Mouse (Mus musculus): ENCODE measurements around the gene Akt2. TPM values are rescaled to one million over a fixed set of nuclear protein-coding genes. Genes with fewer than 3 reads are reported as not detected.

The Akt2 gene
- polyA plus RNA-seq, 1 experiment: 101 TPM

DNA sequence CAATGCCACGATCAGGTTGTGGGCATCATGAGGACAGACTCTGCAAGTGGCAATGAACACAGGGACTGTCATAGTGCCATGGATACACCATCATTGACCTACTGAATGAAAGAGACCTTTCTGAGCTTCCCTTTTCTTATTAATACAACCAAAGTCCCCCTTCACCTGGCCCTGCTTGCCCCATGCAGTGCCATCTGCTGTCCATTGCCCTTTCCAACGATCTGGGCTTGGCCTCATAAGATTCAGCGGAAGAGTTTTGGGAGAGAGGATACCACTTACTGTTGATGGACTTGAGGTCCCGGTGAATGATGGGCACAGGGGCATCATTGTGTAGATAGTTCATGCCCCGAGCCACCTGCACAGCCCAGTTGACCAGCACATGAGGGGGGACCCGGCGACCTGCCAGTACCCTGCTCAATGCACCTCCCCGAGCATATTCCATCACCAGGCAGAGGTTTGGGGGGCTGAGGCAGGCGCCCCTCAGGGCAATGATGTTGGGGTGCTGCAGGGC, 81.8 kb downstream of the Akt2 start:
- no peak for TF ChIP-seq POLR2A (IDR thresholded peaks at IDR 0.05; ENCODE audit: borderline replicate concordance, extremely low read depth, low read depth, low read length)
- no peak for TF ChIP-seq CTCF (IDR thresholded peaks at IDR 0.05; ENCODE audit: insufficient read depth, low read length)
- DNase-seq: no peak
- Histone ChIP-seq H3K4me1 (ENCODE audit: control insufficient read depth, insufficient read depth, low read length) (peaks cover 5% of the 10 kb centered on the region), H3K4me3 (replicated peaks; ENCODE audit: extremely low read depth, low read depth, low read length) (no peak overlapping the region)
- 46% methylated on average over 9 of the region's 9 CpGs for WGBS

GRCm38 (mm10) chr7:27673575-27674131, 82.3 kb downstream of the Akt2 start:
- H3K4me3 ChIP-seq (replicated peaks; ENCODE audit: extremely low read depth, low read depth, low read length): peak overlapping the region; percentile 79
- WGBS: 2% methylated on average over 49 of the region's 52 CpGs
- TF ChIP-seq POLR2A (IDR thresholded peaks at IDR 0.05; ENCODE audit: borderline replicate concordance, extremely low read depth, low read depth, low read length) (no peak), CTCF (IDR thresholded peaks at IDR 0.05; ENCODE audit: insufficient read depth, low read length) (no peak)
- DNase-seq: no peak
- H3K4me1 ChIP-seq (ENCODE audit: control insufficient read depth, insufficient read depth, low read length): peaks cover 5% of the 10 kb centered on the region

GRCm38 (mm10) chr7:27674195-27674521, 82.8 kb downstream of the Akt2 start:
- DNase-seq: no peak
- peaks cover 5% of the 10 kb centered on the region for H3K4me1 ChIP-seq (ENCODE audit: control insufficient read depth, insufficient read depth, low read length)
- WGBS: 1% methylated on average over 38 of the region's 38 CpGs
- TF ChIP-seq POLR2A (IDR thresholded peaks at IDR 0.05; ENCODE audit: borderline replicate concordance, extremely low read depth, low read depth, low read length): no peak
- no peak for TF ChIP-seq CTCF (IDR thresholded peaks at IDR 0.05; ENCODE audit: insufficient read depth, low read length)
- peak overlapping the region; percentile 79 for H3K4me3 ChIP-seq (replicated peaks; ENCODE audit: extremely low read depth, low read depth, low read length)

- 1% methylated on average over 31 of the region's 31 CpGs for WGBS
- Histone ChIP-seq H3K4me1 (ENCODE audit: control insufficient read depth, insufficient read depth, low read length) (peaks cover 5% of the 10 kb centered on the region), H3K4me3 (replicated peaks; ENCODE audit: extremely low read depth, low read depth, low read length) (peak within 1 kb of the TSS; percentile 79)
- peak; percentile 97 for DNase-seq
- peak; percentile 17; the same call in 1 of the 2 replicates for TF ChIP-seq POLR2A (IDR thresholded peaks at IDR 0.05; ENCODE audit: borderline replicate concordance, extremely low read depth, low read depth, low read length)
- TF ChIP-seq CTCF (IDR thresholded peaks at IDR 0.05; ENCODE audit: insufficient read depth, low read length): no peak
Measured at GRCm38 (mm10) chr7:27674522-27675221, 83.3 kb downstream of the Akt2 start, which contains the start of gene Map3k10. TSS of gene Map3k10 (minus strand) at chr7:27674598.

- Histone ChIP-seq H3K4me1 (ENCODE audit: control insufficient read depth, insufficient read depth, low read length) (peaks cover 5% of the 10 kb centered on the region), H3K4me3 (replicated peaks; ENCODE audit: extremely low read depth, low read depth, low read length) (no peak overlapping the region)
- TF ChIP-seq CTCF (IDR thresholded peaks at IDR 0.05; ENCODE audit: insufficient read depth, low read length) (no peak), POLR2A (IDR thresholded peaks at IDR 0.05; ENCODE audit: borderline replicate concordance, extremely low read depth, low read depth, low read length) (no peak)
- WGBS: 32% methylated on average over 14 of the region's 14 CpGs
- no peak for DNase-seq
Measured at GRCm38 (mm10) chr7:27675222-27675612, 83.9 kb downstream of the Akt2 start.

DNA sequence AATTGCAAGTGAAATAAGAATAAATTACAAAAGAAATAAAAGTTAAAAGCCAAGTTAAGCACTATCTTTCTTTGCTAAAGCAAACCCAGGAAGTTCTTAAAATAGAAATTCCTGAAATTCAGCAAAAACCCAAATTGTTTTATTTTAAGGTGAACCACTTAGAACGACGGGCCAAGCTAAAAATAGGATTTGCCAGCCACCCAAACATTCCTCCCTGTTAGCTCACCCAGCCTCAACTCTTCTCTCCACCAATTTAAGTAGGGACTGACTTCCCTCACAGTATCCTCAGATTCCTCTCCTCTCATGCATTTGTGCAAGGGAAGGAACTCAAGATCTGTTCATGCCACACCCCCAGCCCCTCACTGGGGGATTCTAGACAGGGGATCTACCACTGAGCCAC, 91.9 kb downstream of the Akt2 start:
- no peak for DNase-seq
- TF ChIP-seq CTCF (IDR thresholded peaks at IDR 0.05; ENCODE audit: insufficient read depth, low read length): no peak
- TF ChIP-seq POLR2A (IDR thresholded peaks at IDR 0.05; ENCODE audit: borderline replicate concordance, extremely low read depth, low read depth, low read length): no peak
- Histone ChIP-seq H3K4me1 (ENCODE audit: control insufficient read depth, insufficient read depth, low read length) (no peaks in the 10 kb centered on the region), H3K4me3 (replicated peaks; ENCODE audit: extremely low read depth, low read depth, low read length) (no peak overlapping the region)
- 13% methylated on average over 2 of the region's 2 CpGs for WGBS

- no peak for DNase-seq
- no peak for TF ChIP-seq POLR2A (IDR thresholded peaks at IDR 0.05; ENCODE audit: borderline replicate concordance, extremely low read depth, low read depth, low read length)
- TF ChIP-seq CTCF (IDR thresholded peaks at IDR 0.05; ENCODE audit: insufficient read depth, low read length): no peak
- no peak overlapping the region for H3K4me3 ChIP-seq (replicated peaks; ENCODE audit: extremely low read depth, low read depth, low read length)
- WGBS: 25% methylated on average over 5 of the region's 5 CpGs
- 0 out of 2 replicates have a peak, but pooled peaks cover 2% of the 10 kb centered on the region for H3K4me1 ChIP-seq (ENCODE audit: control insufficient read depth, insufficient read depth, low read length)
Measured at GRCm38 (mm10) chr7:27685220-27685619, 93.9 kb downstream of the Akt2 start.

DNA sequence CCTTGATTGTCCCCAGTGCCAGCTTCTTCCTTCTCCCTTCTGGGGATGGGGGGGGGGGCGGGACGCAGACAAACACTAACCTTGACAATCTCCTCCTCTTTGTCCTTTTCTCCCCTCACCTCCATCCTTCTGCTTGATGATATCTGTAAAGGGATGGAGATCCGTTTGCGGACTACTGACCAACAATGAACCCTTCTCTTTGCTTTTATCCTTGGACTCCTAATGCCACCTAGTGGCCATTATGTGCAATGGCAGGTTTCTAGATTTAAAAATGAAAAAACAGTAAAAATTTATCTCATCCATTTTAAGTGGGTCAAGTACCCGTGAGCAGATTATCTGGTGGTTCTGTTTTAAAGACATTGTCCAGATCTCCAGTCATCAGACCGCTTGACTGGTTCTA, 94.3 kb downstream of the Akt2 start:
- Histone ChIP-seq H3K4me1 (ENCODE audit: control insufficient read depth, insufficient read depth, low read length) (0 out of 2 replicates have a peak, but pooled peaks cover 2% of the 10 kb centered on the region), H3K4me3 (replicated peaks; ENCODE audit: extremely low read depth, low read depth, low read length) (no peak overlapping the region)
- WGBS: under 1% methylated on average over 6 of the region's 6 CpGs
- peak; percentile 41; the same call in 1 of the 2 replicates for TF ChIP-seq CTCF (IDR thresholded peaks at IDR 0.05; ENCODE audit: insufficient read depth, low read length)
- no peak for TF ChIP-seq POLR2A (IDR thresholded peaks at IDR 0.05; ENCODE audit: borderline replicate concordance, extremely low read depth, low read depth, low read length)
- no peak for DNase-seq

DNA sequence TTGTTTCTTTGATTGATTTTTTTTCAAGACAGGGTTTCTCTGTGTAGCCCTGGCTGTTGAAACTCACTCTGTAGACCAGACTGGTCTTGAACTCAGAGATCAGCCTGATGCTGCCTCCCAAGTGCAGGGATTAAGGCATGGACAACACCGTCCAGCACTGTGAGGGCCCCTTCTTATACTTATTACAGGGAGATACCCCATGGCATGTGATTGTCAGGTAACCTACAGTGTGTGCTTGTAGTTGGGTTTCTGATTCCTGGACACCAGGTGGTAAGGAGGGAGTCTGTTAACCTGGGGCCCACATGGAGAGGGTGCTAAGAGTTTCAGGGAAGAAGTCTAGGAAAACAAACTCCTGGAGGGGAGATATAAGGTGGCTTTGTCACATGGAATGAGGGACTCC, 95.7 kb downstream of the Akt2 start:
- no peak for TF ChIP-seq POLR2A (IDR thresholded peaks at IDR 0.05; ENCODE audit: borderline replicate concordance, extremely low read depth, low read depth, low read length)
- TF ChIP-seq CTCF (IDR thresholded peaks at IDR 0.05; ENCODE audit: insufficient read depth, low read length): no peak
- WGBS: 78% methylated on average over 1 of the region's 1 CpGs
- H3K4me1 ChIP-seq (ENCODE audit: control insufficient read depth, insufficient read depth, low read length): 0 out of 2 replicates have a peak, but pooled peaks cover 2% of the 10 kb centered on the region
- no peak overlapping the region for H3K4me3 ChIP-seq (replicated peaks; ENCODE audit: extremely low read depth, low read depth, low read length)
- no peak for DNase-seq

DNA sequence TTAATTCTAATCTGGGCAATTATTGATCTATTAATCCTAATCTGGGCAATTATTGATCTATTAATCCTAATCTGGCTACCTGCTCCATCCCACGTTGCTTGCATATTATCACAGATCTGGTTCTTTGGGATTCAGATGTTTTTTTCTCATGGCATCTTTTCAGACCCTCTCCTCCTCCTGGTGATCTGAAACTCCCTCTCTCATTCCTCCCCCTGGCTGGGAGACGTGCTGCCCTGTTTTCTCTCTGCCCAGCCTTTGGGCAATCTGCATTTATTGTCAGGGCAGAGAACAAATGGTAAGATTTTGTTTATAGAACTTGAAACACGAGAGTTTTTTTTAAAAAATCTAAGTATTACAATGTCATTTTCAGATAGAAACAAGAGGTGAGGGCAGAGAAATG, 96.5 kb downstream of the Akt2 start:
- no peak for DNase-seq
- TF ChIP-seq CTCF (IDR thresholded peaks at IDR 0.05; ENCODE audit: insufficient read depth, low read length): no peak
- no peak for TF ChIP-seq POLR2A (IDR thresholded peaks at IDR 0.05; ENCODE audit: borderline replicate concordance, extremely low read depth, low read depth, low read length)
- Histone ChIP-seq H3K4me1 (ENCODE audit: control insufficient read depth, insufficient read depth, low read length) (0 out of 2 replicates have a peak, but pooled peaks cover 2% of the 10 kb centered on the region), H3K4me3 (replicated peaks; ENCODE audit: extremely low read depth, low read depth, low read length) (no peak overlapping the region)
- WGBS: 56% methylated on average over 3 of the region's 3 CpGs

All from lung, adult 2 months (tissue).